Mouse (Mus musculus): ENCODE measurements around the gene C1galt1.

C1galt1 gene

GRCm38 (mm10) chr6:7844802-7845679 lies at the start of gene C1galt1:
TSS of gene C1galt1 (plus strand) at chr6:7844842.
- DNase-seq: peak; percentile 35 to 56

DNA sequence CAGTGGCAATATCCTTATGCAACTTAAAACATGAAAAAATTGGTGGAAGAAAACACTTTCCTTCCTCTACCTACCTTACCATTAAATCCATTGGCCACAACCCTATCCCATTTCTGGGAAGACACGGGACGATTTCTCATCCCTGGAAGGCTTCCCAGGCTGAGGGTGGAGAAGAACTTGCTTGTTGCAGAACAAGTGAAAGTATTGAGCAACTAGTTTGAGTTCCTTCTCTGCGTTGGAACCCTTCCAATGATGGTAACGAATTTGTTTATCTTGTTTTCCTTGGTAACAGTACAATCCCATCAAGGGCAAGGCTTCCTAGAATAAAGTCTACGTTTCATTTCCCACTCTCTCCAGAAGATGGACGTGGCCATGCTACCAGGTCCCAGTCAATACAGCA lies 44.7 kb upstream of the C1galt1 start:
- no peak for DNase-seq

- DNase-seq: no peak
Measured at GRCm38 (mm10) chr6:7803765-7804542, 40.7 kb upstream of the C1galt1 start.

- DNase-seq: no peak
Measured at GRCm38 (mm10) chr6:7814146-7814545, 30.5 kb upstream of the C1galt1 start.

DNA sequence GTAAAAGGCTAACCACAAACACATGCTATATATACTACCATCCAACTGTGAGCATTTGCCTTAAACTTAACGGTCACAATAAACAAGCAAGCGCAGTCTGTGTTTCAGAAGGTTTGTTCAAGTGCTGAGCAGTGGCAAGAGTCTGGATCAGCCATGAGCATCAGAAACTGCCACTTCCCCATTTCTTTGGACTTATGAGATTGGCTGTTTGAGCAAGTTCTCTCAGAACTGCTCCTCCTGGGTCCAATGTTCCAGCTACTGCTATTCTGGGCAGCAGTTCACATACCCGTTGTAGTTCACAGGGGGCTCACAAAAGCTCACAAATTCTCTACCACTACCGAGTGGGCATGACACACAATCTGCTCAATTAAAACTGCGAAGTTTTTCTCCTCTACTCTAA lies 28.4 kb upstream of the C1galt1 start:
- DNase-seq: no peak

- no peak for DNase-seq
Measured at GRCm38 (mm10) chr6:7822688-7823087, 22.0 kb upstream of the C1galt1 start.

DNA sequence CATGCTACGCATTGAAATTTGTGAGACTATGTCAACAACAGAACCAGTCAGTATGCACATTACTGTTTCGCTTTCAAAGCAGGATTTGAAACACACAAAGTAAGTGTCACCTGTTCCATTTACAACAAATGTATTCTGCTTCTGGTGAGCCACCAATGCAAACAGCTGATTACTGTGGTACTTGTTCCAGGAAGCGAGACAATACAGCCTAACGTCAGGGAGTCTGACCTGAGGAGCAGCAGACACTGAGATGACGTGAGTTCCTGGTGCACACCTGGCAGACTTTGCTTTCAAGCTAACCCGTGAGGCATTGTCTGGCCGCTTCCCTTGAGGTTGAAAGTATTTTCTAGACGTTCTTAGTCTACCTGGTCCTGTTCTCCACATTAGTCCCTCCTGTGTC lies 13.8 kb upstream of the C1galt1 start:
- DNase-seq: no peak

DNA sequence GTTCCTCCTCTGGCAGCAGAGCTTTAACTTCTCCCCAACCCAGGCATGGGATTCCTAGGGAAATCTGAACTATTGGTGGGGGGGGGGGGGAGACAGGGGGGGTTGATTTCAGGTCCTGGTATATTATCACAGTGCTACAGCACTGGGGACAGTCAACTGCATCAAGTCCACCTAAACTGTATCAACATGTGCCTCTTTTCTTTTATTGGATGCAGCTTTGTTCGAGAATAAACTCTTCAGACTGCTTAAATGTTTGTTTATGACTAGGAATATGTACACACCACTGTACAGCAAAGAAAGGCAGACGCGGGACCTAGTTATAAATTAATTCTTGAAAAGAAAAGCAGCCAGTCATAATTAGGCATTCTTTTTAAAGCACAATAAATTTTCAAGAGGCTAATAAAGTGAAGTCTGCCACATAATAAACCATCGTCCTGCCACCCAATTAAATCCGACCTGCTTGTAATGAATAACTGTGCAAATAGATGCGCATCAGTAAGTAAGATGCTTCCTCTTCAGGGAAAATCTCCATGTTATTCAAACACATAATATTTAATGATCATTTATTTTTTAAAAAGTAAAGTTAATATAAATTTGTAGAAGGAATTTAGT lies 12.0 kb upstream of the C1galt1 start:
- no peak for DNase-seq

DNA sequence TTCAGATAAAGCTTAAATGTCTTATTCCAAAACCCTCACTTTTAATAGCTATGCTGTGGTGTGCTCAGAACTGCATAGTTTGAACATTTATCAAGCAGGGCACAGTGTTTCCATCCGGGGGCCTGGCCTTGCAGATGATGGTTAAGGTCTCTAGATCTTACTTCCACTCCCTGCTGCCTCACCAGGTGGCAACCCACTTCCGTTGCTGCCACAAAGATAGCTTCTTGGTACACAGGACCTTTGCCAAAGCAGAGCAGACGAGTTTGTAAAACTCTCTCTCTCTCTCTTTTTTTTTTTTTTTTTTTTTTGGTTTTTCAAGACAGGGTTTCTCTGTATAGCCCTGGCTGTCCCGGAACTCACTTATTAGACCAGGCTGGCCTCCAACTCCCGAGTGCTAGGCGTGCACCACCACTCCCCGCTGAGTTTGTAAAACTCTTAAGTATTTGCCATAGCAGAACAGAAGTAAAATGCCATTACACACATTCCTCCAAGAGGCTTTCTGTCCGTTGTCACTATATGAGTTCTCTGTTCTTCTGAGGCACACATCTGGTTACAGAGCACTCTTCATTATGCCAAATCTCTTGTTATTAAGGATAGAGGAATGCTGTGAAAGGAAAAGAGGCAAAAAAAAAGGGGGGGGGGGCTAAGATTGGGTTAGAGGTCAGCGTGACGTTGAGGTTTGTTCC lies 773 bp upstream of the C1galt1 start:
- DNase-seq: no peak

DNA sequence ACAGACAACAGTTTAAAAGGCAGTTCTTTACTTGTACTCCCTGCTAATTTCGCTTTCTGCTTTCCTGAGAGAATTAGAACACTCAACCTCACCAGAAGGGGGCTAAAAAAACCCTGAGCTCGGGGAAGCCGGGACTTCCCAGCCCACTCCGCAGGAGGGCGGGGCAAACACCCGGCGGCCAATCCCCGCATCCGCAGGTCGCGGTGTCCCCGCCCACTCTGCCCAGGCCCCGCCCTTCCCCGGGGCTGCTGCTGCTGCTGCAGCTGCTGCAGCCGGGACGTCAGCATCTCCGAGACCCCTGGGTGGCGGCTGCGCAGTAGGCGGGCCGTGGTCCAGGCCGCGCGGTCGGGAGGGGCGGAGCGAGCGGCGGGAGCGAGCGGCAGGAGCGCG lies 235 bp upstream of the C1galt1 start:
- DNase-seq: peak; percentile 98

GRCm38 (mm10) chr6:7845680-7846017 lies 1.0 kb downstream of the C1galt1 start:
- DNase-seq: no peak

GRCm38 (mm10) chr6:7846726-7847439 lies 2.2 kb downstream of the C1galt1 start:
- no peak for DNase-seq

GRCm38 (mm10) chr6:7847890-7848508 lies 3.4 kb downstream of the C1galt1 start:
- DNase-seq: peak; percentile 24 to 32

DNA sequence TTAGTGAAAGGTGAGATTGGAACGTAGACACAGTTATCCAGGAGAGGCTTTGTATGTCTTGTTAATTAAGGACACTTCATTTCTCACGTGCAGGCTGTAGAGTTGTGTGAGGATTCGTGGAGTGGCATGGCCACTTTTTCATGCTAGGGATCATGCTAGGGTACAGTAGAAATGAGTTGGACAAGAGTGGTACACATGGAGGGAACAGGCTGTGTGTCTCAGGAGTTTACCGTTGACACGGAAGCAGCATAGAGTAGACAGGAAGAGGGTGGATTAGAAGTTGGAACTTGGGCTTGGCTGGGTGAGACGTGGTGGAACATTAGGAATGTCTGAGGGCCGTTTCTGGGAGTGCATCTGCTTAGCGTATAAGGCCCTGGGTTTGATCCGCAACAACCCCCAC lies 4.1 kb downstream of the C1galt1 start:
- DNase-seq: no peak

DNA sequence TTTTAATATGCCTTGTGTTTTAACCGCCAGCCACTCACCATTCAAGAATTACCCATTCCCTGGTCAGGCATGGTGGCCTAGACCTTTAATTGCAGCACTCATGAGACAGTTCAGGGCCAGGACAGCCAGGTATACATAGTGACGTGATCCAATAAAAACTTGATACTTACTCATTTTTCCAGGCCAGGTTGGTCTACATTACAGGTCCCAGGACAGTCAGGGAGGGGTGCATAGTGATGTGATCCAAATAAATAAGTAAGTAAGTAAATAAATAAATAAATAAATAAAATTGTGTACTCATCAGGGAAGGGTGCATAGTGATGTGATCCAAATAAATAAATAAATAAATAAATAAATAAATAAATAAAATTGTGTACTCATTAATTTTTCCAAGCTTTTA lies 6.4 kb downstream of the C1galt1 start:
- no peak for DNase-seq

GRCm38 (mm10) chr6:7852919-7853318 lies 8.3 kb downstream of the C1galt1 start:
- no peak for DNase-seq

GRCm38 (mm10) chr6:7853461-7853860 lies 8.8 kb downstream of the C1galt1 start:
- DNase-seq: no peak

DNA sequence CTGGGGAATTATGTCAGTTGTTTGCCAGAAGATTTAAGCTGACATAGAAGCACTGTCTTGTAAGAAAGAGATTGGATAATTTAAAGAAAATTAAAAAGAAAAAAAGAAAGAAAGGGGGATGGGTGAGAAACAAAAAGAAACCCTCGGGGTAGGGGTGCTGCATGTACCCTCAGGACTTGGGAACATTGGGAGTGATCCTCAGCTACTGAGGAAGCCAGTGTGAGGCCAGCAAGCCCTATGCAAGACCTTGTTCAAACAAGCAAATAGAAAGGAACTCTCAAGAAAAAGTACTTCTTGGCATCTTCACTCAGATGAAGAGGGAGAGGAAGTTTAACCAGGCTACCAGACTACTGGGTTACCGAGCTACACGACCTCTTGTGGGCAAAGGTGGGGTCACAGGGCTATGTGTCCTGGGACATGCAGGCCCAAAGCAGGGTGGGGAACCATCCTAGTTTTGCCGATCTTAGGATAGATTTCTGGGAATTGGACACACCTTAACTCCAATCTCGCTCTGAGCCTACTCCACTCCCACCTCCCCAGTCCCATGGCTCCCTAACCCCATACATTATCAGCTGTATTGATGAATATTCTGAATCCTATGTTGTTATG lies 12.1 kb downstream of the C1galt1 start:
- DNase-seq: no peak

DNA sequence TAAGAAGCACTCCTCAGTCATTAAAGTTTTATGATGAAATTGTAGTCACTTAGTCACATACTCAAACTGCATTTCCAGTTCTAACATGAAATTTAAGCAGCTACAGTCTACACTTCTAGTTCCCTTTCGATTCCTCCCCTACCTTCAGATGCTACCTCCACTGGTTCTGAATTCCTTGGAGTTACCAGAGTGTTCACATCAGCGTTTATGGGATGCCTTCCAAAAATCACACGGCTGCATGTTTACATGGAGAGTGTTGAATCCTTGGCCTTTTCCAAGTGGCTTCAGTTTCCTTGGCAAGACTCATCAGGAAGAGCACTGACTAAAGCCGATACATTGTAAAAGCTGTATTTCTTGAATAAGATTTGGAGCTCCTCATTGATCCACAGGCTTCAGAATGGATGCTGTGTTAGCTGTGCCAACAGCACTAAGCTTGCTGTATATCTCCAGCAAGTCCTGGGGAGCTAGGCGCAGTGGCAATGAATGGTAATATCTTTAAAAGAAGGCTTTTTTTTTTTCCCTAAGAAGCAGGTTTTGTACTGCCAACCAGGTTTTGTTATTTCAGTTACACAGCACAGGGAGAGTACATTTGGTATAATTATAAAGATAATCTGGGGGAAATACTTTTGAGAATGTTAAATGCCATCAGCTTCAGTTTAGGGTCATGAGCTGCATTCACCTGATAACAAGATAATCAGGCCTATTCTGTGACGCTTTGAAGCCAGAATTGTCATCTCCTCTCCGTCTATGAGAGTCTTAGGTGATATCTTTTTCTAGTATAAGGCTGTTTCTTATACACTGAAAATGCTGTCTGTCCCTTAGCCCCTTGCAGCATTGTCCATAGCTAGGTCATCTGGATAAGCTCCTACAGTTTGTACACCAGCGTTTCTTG lies 13.0 kb downstream of the C1galt1 start:
- peak in 1 of 2 experiments; percentile 31 for DNase-seq

DNA sequence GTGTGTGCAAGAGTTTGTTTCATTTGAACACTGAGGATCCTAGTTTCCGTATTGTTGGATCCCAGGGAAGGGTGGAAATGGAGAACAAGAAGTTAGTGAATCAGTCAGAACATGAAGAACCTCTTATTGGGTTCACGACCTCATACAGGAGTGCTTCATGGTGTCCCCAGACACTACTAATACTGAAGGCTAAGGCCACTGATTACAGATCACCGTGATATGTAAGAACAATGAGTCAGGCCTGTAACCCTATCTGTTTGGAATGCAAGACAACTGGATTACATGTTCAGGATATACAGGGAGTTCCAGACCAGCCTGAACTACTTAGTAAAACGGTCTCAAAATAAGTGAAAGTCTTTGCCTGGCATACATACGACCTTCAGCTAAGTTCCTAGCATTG lies 13.9 kb downstream of the C1galt1 start:
- no peak for DNase-seq

DNA sequence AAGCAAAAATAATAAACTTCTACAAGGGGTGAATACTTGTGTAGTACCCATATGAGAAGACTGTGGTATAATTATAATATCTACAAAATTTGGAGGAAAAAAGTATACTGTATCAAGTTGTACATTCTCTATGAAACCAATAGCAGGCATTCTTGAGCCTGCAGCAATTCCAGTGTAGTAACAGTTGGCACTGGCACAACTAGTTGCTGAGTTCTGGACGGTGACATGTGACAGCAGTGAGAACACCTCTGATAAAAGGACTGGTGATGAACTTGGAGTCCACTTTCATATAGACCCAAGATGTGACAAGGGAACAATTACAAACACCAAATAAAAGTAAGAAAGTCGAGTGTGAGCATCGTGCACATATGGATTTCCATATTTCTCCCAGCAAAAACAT lies 14.5 kb downstream of the C1galt1 start:
- no peak for DNase-seq
